Mouse (Mus musculus) liver, postnatal 0 days (tissue): ENCODE data around the gene Apaf1. TPM values are rescaled to one million over a fixed set of nuclear protein-coding genes. Genes with fewer than 3 reads are reported as not detected.

Experiments used
- ATAC-seq: fragments of 200-750 bp; cut with Nextera tagmentation; 2 replicates; pipeline ENCODE4 v1.8.0; 2017; ENCODE audit warnings: mild to moderate bottlenecking, moderate library complexity
- DNase-seq: peaks from one replicate; pipeline ENCODE4 v3.0.0-alpha.2; 2016
- H3K27ac ChIP-seq: fragments of 300-500 bp; sonication (generic); 2 replicates; pipeline ENCODE4 v1.5.1; 2014; ENCODE audit warnings: antibody characterized with exemption, moderate library complexity, mild to moderate bottlenecking, low read depth
- H3K27me3 ChIP-seq: fragments of 300-500 bp; sonication (generic); 2 replicates; pipeline ENCODE4 v1.6.1; 2014; ENCODE audit warnings: low read length, control low read depth, mixed read lengths; ENCODE audit not compliant: insufficient read depth
- H3K36me3 ChIP-seq: fragments of 300-500 bp; sonication (generic); replicated peaks from 2 replicates; pipeline ENCODE4 v1.6.1; 2014; ENCODE audit warnings: mild to moderate bottlenecking, control low read depth, low read length, moderate library complexity, mixed read lengths; ENCODE audit not compliant: insufficient read depth
- H3K4me1 ChIP-seq: fragments of 300-500 bp; sonication (generic); 2 replicates; pipeline ENCODE4 v1.6.1; 2014; ENCODE audit warnings: antibody characterized with exemption, mild to moderate bottlenecking, control low read depth; ENCODE audit not compliant: insufficient read depth
- H3K4me2 ChIP-seq: fragments of 300-500 bp; sonication (generic); 2 replicates; pipeline ENCODE4 v1.6.1; 2014; ENCODE audit warnings: low read depth, mild to moderate bottlenecking, low read length, moderate library complexity, mixed read lengths
- H3K4me3 ChIP-seq: fragments of 300-500 bp; sonication (generic); 2 replicates; pipeline ENCODE4 v1.5.1; 2014; ENCODE audit warnings: low read depth, low read length
- H3K9ac ChIP-seq: fragments of 300-500 bp; sonication (generic); replicated peaks from 2 replicates; pipeline ENCODE4 v1.6.1; 2014; ENCODE audit warnings: mild to moderate bottlenecking, moderate library complexity
- H3K9me3 ChIP-seq: fragments of 300-500 bp; sonication (generic); 2 replicates; pipeline ENCODE4 v1.6.1; 2016; ENCODE audit warnings: mild to moderate bottlenecking, control low read depth, low read length, mixed read lengths
- CTCF ChIP-seq: sonication (generic); IDR thresholded peaks from 2 replicates; pipeline ENCODE4 v1.5.1; 2016; ENCODE audit warnings: antibody characterized with exemption, low read depth
- EP300 ChIP-seq: IDR thresholded peaks from 2 replicates; pipeline ENCODE4 v1.6.1; 2016; ENCODE audit warnings: antibody characterized with exemption, low read depth, mild to moderate bottlenecking
- WGBS: fragments of 180-500 bp; shearing (Covaris S2); extraction: QIAGEN DNeasy Blood & Tissue Kit; methylation state at CpG from one replicate; pipeline ENCODE4 v1.1.7; 2014; ENCODE audit not compliant: insufficient replicate concordance; 5-methylcytosine and 5-hydroxymethylcytosine counted together
- polyA plus RNA-seq: library from polyadenylated mRNA; unstranded; fragments of >200 nt; fragmentation: Nextera tagmentation; extraction: Ambion mirVana; gene quantifications from 2 replicates; pipeline ENCODE4 v1.2.1, GENCODE M21; 2015

The Apaf1 gene
- polyA plus RNA-seq, 1 experiment from 2014 or later: 6.8 TPM

GRCm38 (mm10) chr10:91062355-91062754 is 20.2 kb downstream of the Apaf1 start:
- Histone ChIP-seq H3K4me1 (no peaks in the 10 kb centered on the region), H3K36me3 (peaks cover 52% of the 10 kb centered on the region), H3K9ac (no peak overlapping the region), H3K4me3 (no peak overlapping the region), H3K9me3 (no peaks in the 10 kb centered on the region), H3K4me2 (no peak overlapping the region), H3K27ac (no peak overlapping the region), H3K27me3 (no peaks in the 10 kb centered on the region)
- 82% methylated on average over 6 of the region's 6 CpGs for WGBS
- TF ChIP-seq EP300 (no peak), CTCF (no peak)
- no peak for ATAC-seq
- no peak for DNase-seq

DNA sequence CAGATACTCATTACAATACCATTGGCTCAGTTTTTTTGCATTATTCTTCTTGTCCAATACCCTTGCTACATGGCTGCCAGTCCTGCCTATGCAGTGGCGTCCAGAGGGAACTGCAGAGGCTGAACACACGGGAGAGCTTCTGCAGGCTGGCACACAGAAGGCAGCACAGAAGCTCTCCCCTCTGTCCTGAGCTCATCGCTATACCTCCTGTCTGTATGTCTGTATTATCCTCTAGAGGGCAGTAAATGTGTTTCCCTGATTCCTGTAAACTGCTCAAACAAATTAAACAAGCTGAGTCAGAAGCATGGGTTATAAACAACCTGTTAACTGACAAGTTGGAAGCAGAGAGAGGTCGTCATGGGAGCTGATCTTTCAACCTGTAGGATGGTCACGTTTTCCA is 21.8 kb downstream of the Apaf1 start:
- H3K4me3 ChIP-seq: no peak overlapping the region
- H3K4me2 ChIP-seq: no peak overlapping the region
- H3K27me3 ChIP-seq: no peaks in the 10 kb centered on the region
- WGBS: 38% methylated on average over 5 of the region's 5 CpGs
- DNase-seq (no peak), ATAC-seq (peak; percentile 58; the same call in 1 of the 2 replicates)
- H3K9me3 ChIP-seq: no peaks in the 10 kb centered on the region
- H3K9ac ChIP-seq: no peak overlapping the region
- H3K27ac ChIP-seq: no peak overlapping the region
- peak; percentile 65 for TF ChIP-seq CTCF
- no peak for TF ChIP-seq EP300
- no peaks in the 10 kb centered on the region for H3K4me1 ChIP-seq
- H3K36me3 ChIP-seq: peaks cover 41% of the 10 kb centered on the region

DNA sequence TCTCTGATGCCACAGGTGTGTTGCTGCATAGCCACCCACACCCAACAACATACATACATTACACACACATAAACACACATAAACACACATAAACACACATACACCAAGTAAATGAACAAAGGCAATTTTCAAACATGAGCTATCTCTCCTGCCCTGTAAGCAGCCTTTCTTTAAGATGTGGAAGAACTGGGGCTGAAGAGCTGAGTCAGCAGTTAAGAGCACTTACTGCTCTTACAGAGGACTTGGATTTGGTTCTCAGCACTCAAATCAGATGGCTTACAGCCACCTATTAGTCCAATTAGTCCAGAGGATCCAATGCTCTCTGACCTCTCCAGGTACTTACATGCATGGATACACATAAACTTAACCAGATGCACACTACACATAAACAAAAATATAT is 29.8 kb downstream of the Apaf1 start:
- H3K9ac ChIP-seq: no peak overlapping the region
- no peak overlapping the region for H3K4me2 ChIP-seq
- H3K4me1 ChIP-seq: no peaks in the 10 kb centered on the region
- no peak for TF ChIP-seq EP300
- TF ChIP-seq CTCF: no peak
- H3K36me3 ChIP-seq: peaks cover 57% of the 10 kb centered on the region
- DNase-seq (no peak), ATAC-seq (no peak)
- H3K4me3 ChIP-seq: no peak overlapping the region
- no peak overlapping the region for H3K27ac ChIP-seq
- no peaks in the 10 kb centered on the region for H3K27me3 ChIP-seq
- no peaks in the 10 kb centered on the region for H3K9me3 ChIP-seq

DNA sequence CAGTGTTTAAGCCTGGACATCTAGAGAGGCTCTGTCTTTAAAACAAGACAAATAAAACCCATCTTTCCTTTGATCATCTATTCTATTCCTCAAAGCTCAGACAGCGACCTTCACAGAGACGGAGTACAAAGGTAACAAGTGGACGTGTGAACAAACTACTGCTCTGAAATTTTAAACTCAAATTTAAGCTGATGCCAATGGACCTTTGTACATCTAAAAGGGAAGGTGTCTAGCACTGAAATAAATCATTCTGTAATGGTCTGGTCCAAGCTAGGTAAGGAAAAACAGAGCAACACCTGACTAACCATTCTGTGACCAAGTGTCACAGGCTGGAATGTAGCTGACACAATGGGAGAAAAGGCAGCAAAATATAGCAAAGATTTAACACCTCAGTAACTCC is 31.4 kb downstream of the Apaf1 start:
- H3K9me3 ChIP-seq: no peaks in the 10 kb centered on the region
- WGBS: 89% methylated on average over 3 of the region's 3 CpGs
- peaks cover 59% of the 10 kb centered on the region for H3K36me3 ChIP-seq
- no peak overlapping the region for H3K9ac ChIP-seq
- no peaks in the 10 kb centered on the region for H3K27me3 ChIP-seq
- TF ChIP-seq EP300 (no peak), CTCF (no peak)
- H3K4me3 ChIP-seq: no peak overlapping the region
- ATAC-seq: no peak
- H3K4me1 ChIP-seq: no peaks in the 10 kb centered on the region
- H3K27ac ChIP-seq: no peak overlapping the region
- no peak overlapping the region for H3K4me2 ChIP-seq
- no peak for DNase-seq

DNA sequence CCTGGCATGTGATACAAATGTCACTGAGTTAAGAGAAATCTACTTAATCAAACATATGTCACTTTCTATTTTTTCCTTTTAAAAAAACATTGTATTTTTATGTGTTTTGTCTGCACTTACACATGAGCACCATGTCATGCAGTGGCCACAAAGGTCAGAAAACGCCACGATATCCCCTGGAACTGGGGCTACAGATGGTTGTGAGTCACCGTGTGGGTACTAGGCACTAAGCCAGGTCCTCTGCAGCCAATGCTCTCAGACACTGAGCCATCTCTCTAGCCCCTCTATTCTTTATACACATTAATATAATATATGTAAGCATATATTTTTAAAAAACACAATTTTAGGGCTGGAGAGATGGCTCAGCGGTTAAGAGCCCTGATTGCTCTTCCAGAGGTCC is 32.9 kb downstream of the Apaf1 start:
- H3K4me1 ChIP-seq: no peaks in the 10 kb centered on the region
- no peak overlapping the region for H3K9ac ChIP-seq
- TF ChIP-seq EP300 (no peak), CTCF (no peak)
- 86% methylated on average over 4 of the region's 4 CpGs for WGBS
- H3K36me3 ChIP-seq: peaks cover 52% of the 10 kb centered on the region
- H3K27ac ChIP-seq: no peak overlapping the region
- DNase-seq: no peak
- no peaks in the 10 kb centered on the region for H3K9me3 ChIP-seq
- H3K4me3 ChIP-seq: no peak overlapping the region
- no peak for ATAC-seq
- H3K27me3 ChIP-seq: no peaks in the 10 kb centered on the region
- no peak overlapping the region for H3K4me2 ChIP-seq

- H3K4me3 ChIP-seq: no peak overlapping the region
- peak; percentile 75 for DNase-seq
- H3K27me3 ChIP-seq: no peaks in the 10 kb centered on the region
- no peaks in the 10 kb centered on the region for H3K4me1 ChIP-seq
- H3K4me2 ChIP-seq: no peak overlapping the region
- no peaks in the 10 kb centered on the region for H3K9me3 ChIP-seq
- TF ChIP-seq CTCF (peak; percentile 84), EP300 (no peak)
- peaks cover 33% of the 10 kb centered on the region for H3K36me3 ChIP-seq
- no peak overlapping the region for H3K27ac ChIP-seq
- H3K9ac ChIP-seq: no peak overlapping the region
- WGBS: 32% methylated on average over 8 of the region's 8 CpGs
- ATAC-seq: no peak
These were observed 48.6 kb downstream of the Apaf1 start for GRCm38 (mm10) chr10:91033942-91034341.

GRCm38 (mm10) chr10:91032399-91032798 is 50.2 kb downstream of the Apaf1 start:
- peaks cover 30% of the 10 kb centered on the region for H3K36me3 ChIP-seq
- no peak overlapping the region for H3K9ac ChIP-seq
- TF ChIP-seq CTCF: peak; percentile 85
- no peak for TF ChIP-seq EP300
- H3K27me3 ChIP-seq: no peaks in the 10 kb centered on the region
- no peak overlapping the region for H3K4me3 ChIP-seq
- no peak overlapping the region for H3K4me2 ChIP-seq
- 10% methylated on average over 4 of the region's 4 CpGs for WGBS
- DNase-seq: peak; percentile 80
- no peak overlapping the region for H3K27ac ChIP-seq
- no peaks in the 10 kb centered on the region for H3K9me3 ChIP-seq
- ATAC-seq: peak; percentile 48
- H3K4me1 ChIP-seq: no peaks in the 10 kb centered on the region
